Mouse (Mus musculus) limb, embryonic 14.5 days (tissue): Measurements from ENCODE around the gene Tmed1. TPM values are rescaled to one million over a fixed set of nuclear protein-coding genes. Genes with fewer than 3 reads are reported as not detected.

ENCODE experiments used
- ATAC-seq: fragments of 200-750 bp; cut with Nextera tagmentation; 2 replicates; pipeline ENCODE4 v1.8.0; 2017; ENCODE audit warnings: low read depth, moderate number of reproducible peaks, moderate TSS enrichment; ENCODE audit not compliant: low FRiP score
- DNase-seq: peaks from one replicate; pipeline ENCODE4 v3.0.0-alpha.2; 2015; ENCODE audit warnings: low spot score
- H3K27ac ChIP-seq: fragments of 300-500 bp; sonication (generic); replicated peaks from 2 replicates; pipeline ENCODE4 v1.5.1; 2014; ENCODE audit warnings: low read depth, mild to moderate bottlenecking, low read length, moderate library complexity, mixed read lengths
- H3K27me3 ChIP-seq: fragments of 300-500 bp; sonication (generic); 2 replicates; pipeline ENCODE4 v1.6.1; 2014; ENCODE audit warnings: low read length, mixed read lengths; ENCODE audit not compliant: control insufficient read depth, insufficient read depth
- H3K36me3 ChIP-seq: fragments of 300-500 bp; sonication (generic); 2 replicates; pipeline ENCODE4 v1.6.1; 2014; ENCODE audit warnings: mild to moderate bottlenecking, low read length, moderate library complexity, mixed read lengths; ENCODE audit not compliant: control insufficient read depth, insufficient read depth
- H3K4me1 ChIP-seq: fragments of 300-500 bp; sonication (generic); 2 replicates; pipeline ENCODE4 v1.6.1; 2014; ENCODE audit warnings: antibody characterized with exemption, low read length, mixed read lengths; ENCODE audit not compliant: control insufficient read depth, insufficient read depth
- H3K4me2 ChIP-seq: fragments of 300-500 bp; sonication (generic); replicated peaks from 2 replicates; pipeline ENCODE4 v1.6.1; 2014; ENCODE audit warnings: low read depth, mild to moderate bottlenecking, low read length, moderate library complexity; ENCODE audit not compliant: severe bottlenecking
- H3K4me3 ChIP-seq: fragments of 300-500 bp; sonication (generic); replicated peaks from 2 replicates; pipeline ENCODE4 v1.5.1; 2014; ENCODE audit warnings: low read length
- H3K9ac ChIP-seq: fragments of 300-500 bp; sonication (generic); 2 replicates; pipeline ENCODE4 v1.6.1; 2014; ENCODE audit warnings: mild to moderate bottlenecking, low read depth, low read length, moderate library complexity; ENCODE audit not compliant: severe bottlenecking
- H3K9me3 ChIP-seq: fragments of 300-500 bp; sonication (generic); 2 replicates; pipeline ENCODE4 v1.6.1; 2016; ENCODE audit warnings: low read length; ENCODE audit not compliant: control insufficient read depth
- POLR2A ChIP-seq: fragments of 200-500 bp; IDR thresholded peaks from 2 replicates; pipeline ENCODE4 v1.8.0; 2012; ENCODE audit warnings: inconsistent platforms, mild to moderate bottlenecking, moderate library complexity, borderline replicate concordance; ENCODE audit not compliant: insufficient read depth, insufficient read length; ENCODE audit errors: extremely low read depth
- WGBS: fragments of 180-500 bp; shearing (Covaris S2); extraction: QIAGEN DNeasy Blood & Tissue Kit; methylation state at CpG from one replicate; pipeline ENCODE4 v1.1.7; 2014; 5-methylcytosine and 5-hydroxymethylcytosine counted together
- polyA plus RNA-seq, 2 experiments: library from polyadenylated mRNA; depleted of rRNA in 1 of 2; stranded (reverse) in 1 of 2; unstranded in 1 of 2; fragments of >200 nt; fragmentation: Nextera tagmentation in 1 of 2; extraction: Ambion mirVana in 1 of 2; gene quantifications; 2 replicates each; pipeline versions ENCODE4 v1.2.1 to v1.2.3; 2012 to 2014

Gene Tmed1
- polyA plus RNA-seq (2012; rRNA removed) (96.0 and 101 TPM in 2 replicates), polyA plus RNA-seq (2014; fragmentation: Nextera tagmentation; extraction: Ambion mirVana) (116 and 119 TPM in 2 replicates)

DNA sequence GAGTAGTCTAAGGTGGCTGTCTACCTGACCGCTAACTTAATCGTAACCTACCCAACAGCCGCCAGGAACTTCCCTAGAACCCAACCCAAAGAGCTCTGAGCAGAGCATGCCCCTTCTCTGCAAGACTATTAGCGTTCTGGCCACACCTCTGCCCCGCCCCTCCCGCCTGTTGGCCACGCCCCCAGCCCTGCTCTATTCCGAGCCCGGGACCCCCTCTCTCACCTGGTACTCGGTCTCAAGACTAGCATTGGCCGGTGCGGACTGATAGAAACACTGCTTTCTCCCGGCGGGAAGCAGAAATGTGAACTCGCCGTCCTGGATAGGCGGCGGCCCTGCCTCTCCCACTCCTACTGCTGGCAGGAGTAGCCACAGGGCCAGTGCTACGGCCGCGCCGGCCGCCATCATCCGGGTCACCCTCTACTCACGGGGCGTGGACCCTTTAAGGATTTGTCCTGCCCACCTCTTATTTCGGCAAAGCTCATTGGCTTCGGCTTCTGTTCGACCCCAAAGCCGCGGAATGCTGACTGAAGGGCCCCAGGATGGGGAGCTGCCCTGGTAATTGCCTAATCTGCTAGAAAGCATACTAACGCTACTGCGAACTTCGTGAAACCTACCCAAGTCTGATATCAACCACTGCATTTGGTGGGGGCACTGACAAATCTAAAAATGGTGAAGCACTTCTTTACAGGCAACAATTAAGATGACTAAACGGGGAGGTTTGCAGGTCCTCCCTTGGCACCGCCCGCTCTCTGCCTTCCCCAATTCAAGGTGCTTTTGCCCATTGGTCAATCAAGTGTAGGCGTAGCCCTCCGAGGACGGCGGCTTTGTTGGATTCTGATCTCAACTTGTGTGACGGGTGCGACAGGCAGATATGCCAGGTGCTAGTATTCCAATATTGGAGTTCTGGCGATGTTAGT, at the start of gene Tmed1:
Tmed1 (minus strand) TSS at position 481 of the 917 bp plus-strand sequence.
- Histone ChIP-seq H3K4me1 (peaks cover 7% of the 10 kb centered on the region), H3K27ac (peak within 1 kb of the TSS; percentile 87), H3K9me3 (no peaks in the 10 kb centered on the region), H3K27me3 (no peaks in the 10 kb centered on the region), H3K9ac (peak within 1 kb of the TSS; percentile 66), H3K4me2 (peak within 1 kb of the TSS; percentile 83), H3K4me3 (peak within 1 kb of the TSS; percentile 72), H3K36me3 (peaks cover 39% of the 10 kb centered on the region)
- ATAC-seq (peak; percentile 96), DNase-seq (peak; percentile 96)
- TF ChIP-seq POLR2A, result peak; percentile 51; the same call in 1 of the 2 replicates
- WGBS, result under 1% methylated on average over 44 of the region's 44 CpGs

DNA sequence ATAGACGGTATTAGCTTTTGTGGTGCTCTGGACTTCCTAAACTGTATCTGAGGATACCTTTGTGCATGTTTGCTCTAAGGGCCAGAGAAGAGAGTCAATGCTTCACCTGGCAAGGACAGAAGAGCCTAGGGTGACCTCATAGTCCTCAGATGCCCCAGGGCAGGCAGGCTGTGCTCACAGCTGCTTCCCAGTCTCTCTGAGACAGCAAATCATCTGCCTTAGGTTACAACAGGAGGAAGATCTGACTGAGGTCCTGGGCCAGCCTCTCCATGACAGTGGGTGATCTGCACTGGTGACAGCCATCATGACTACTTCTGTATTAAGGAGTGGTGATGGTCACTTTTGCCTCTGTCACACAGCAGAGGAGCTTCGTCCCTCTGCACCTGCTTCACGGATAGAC, 49.1 kb upstream of the Tmed1 start:
- Histone ChIP-seq H3K4me1 (no peaks in the 10 kb centered on the region), H3K27ac (no peak overlapping the region), H3K9me3 (no peaks in the 10 kb centered on the region), H3K4me2 (no peak overlapping the region), H3K4me3 (no peak overlapping the region), H3K9ac (no peak overlapping the region), H3K27me3 (no peaks in the 10 kb centered on the region), H3K36me3 (peaks cover 43% of the 10 kb centered on the region)
- 95% methylated on average over 3 of the region's 3 CpGs for WGBS
- no peak for DNase-seq
- TF ChIP-seq POLR2A, result no peak
- ATAC-seq, result no peak

DNA sequence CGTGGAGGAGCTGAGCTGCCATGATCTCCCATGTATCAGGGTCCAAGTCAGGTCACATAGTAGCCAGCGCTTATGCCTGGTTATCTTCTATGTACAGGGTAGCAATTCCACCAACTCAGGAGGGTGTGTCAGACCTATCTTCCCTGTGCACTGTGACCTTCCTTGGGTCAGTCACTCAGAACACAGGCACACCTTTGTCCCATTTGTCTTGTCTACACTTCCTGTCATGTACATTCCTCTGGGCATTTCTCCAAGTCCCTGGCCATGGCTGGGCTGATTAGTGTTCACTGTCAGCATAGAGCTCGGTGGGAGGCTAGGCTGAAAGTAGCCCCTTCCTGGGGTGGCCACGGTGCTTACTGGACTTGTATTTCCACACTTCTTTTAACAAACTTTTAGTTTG, 48.3 kb upstream of the Tmed1 start:
- no peak for ATAC-seq
- DNase-seq, result no peak
- Histone ChIP-seq H3K36me3 (peaks cover 44% of the 10 kb centered on the region), H3K4me3 (no peak overlapping the region), H3K4me1 (no peaks in the 10 kb centered on the region), H3K27me3 (no peaks in the 10 kb centered on the region), H3K27ac (no peak overlapping the region), H3K9ac (no peak overlapping the region), H3K4me2 (no peak overlapping the region), H3K9me3 (no peaks in the 10 kb centered on the region)
- no peak for TF ChIP-seq POLR2A
- WGBS, result 89% methylated on average over 4 of the region's 4 CpGs

DNA sequence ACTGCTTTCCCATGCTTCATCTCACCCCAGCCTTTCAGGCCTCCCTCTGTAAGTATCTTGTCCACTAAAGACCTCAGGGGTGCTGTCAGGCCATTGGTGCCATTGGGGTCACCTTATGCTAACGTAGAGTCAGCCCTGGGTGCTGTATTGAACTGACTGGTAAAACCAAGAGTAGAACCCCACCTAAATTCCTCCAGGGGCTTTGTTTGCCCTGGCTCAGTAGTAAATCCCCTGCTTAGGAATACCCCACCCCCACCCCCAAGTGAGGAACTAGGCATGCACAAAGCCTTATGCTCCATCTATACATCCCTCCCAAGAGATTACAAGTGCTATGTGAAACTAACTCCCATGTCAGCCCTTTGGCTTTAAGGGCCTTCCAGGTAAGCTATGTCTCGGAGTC, 47.5 kb upstream of the Tmed1 start:
- peaks cover 45% of the 10 kb centered on the region for H3K36me3 ChIP-seq
- no peak for TF ChIP-seq POLR2A
- no peak overlapping the region for H3K4me2 ChIP-seq
- H3K27me3 ChIP-seq, result no peaks in the 10 kb centered on the region
- H3K4me1 ChIP-seq, result no peaks in the 10 kb centered on the region
- DNase-seq, result no peak
- no peaks in the 10 kb centered on the region for H3K9me3 ChIP-seq
- no peak for ATAC-seq
- no peak overlapping the region for H3K27ac ChIP-seq
- no peak overlapping the region for H3K4me3 ChIP-seq
- 85% methylated on average over 2 of the region's 2 CpGs for WGBS
- no peak overlapping the region for H3K9ac ChIP-seq

DNA sequence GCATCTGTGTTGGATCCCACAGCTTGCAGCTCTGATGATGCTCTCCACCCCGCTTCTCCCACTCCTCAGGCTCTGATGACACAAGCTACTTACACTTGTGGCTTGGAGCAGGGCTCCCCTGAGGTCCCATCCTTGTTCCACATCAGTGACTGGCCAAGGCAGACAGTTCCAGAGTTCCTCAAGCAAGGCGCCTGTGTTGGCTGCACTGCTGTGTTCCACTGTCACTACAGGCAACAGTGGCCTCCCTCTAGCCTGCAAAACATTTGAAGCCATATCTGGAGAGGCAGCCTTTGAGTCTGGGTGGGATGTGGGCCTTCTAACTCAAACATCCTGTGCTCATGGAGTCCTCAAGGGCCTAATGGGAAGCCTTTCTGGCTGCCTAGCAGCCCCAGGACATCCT, 46.9 kb upstream of the Tmed1 start:
- no peak for DNase-seq
- Histone ChIP-seq H3K36me3 (peaks cover 44% of the 10 kb centered on the region), H3K27ac (no peak overlapping the region), H3K9me3 (no peaks in the 10 kb centered on the region), H3K4me3 (no peak overlapping the region), H3K4me1 (no peaks in the 10 kb centered on the region), H3K4me2 (no peak overlapping the region), H3K27me3 (no peaks in the 10 kb centered on the region), H3K9ac (no peak overlapping the region)
- WGBS, result 98% methylated on average over 2 of the region's 2 CpGs
- no peak for ATAC-seq
- TF ChIP-seq POLR2A, result no peak
